Mouse (Mus musculus): ENCODE measurements around the gene Fam117b. TPM values are rescaled to one million over a fixed set of nuclear protein-coding genes. Genes with fewer than 3 reads are reported as not detected.

Fam117b gene
- polyA plus RNA-seq, 1 experiment = 19.8 TPM

- no peak overlapping the region for H3K27ac ChIP-seq (ENCODE audit: insufficient read depth, low read length)
- no peaks in the 10 kb centered on the region for H3K36me3 ChIP-seq (ENCODE audit: control insufficient read depth, insufficient read depth, low read length, poor library complexity, severe bottlenecking)
- H3K4me3 ChIP-seq (ENCODE audit: low read depth, low read length) = no peak overlapping the region
- no peaks in the 10 kb centered on the region for H3K9me3 ChIP-seq (replicated peaks; ENCODE audit: control insufficient read depth, insufficient read depth, low read length, poor library complexity, severe bottlenecking)
- H3K9ac ChIP-seq (ENCODE audit: low read depth, poor library complexity, severe bottlenecking) = no peak overlapping the region
- TF ChIP-seq EP300 (IDR thresholded peaks at IDR 0.05; ENCODE audit: insufficient read depth, low read depth, low read length) = no peak
- H3K4me1 ChIP-seq (ENCODE audit: control insufficient read depth, insufficient read depth, low read length) = no peaks in the 10 kb centered on the region
- no peaks in the 10 kb centered on the region for H3K27me3 ChIP-seq (ENCODE audit: control insufficient read depth, insufficient read depth, low read length, poor library complexity, severe bottlenecking)
Measured at GRCm38 (mm10) chr1:60007337-60007736, 94.5 kb downstream of the Fam117b start.

GRCm38 (mm10) chr1:60008743-60009142, 95.9 kb downstream of the Fam117b start:
- Histone ChIP-seq H3K27ac (ENCODE audit: insufficient read depth, low read length) (no peak overlapping the region), H3K9ac (ENCODE audit: low read depth, poor library complexity, severe bottlenecking) (no peak overlapping the region), H3K4me3 (ENCODE audit: low read depth, low read length) (no peak overlapping the region), H3K36me3 (ENCODE audit: control insufficient read depth, insufficient read depth, low read length, poor library complexity, severe bottlenecking) (no peaks in the 10 kb centered on the region), H3K4me1 (ENCODE audit: control insufficient read depth, insufficient read depth, low read length) (no peaks in the 10 kb centered on the region), H3K9me3 (replicated peaks; ENCODE audit: control insufficient read depth, insufficient read depth, low read length, poor library complexity, severe bottlenecking) (no peaks in the 10 kb centered on the region), H3K27me3 (ENCODE audit: control insufficient read depth, insufficient read depth, low read length, poor library complexity, severe bottlenecking) (no peaks in the 10 kb centered on the region)
- TF ChIP-seq EP300 (IDR thresholded peaks at IDR 0.05; ENCODE audit: insufficient read depth, low read depth, low read length) = no peak
- TF ChIP-seq CTCF (IDR thresholded peaks at IDR 0.05; ENCODE audit: low read depth, low read length) = no peak
- TF ChIP-seq POLR2A (IDR thresholded peaks at IDR 0.05; ENCODE audit: insufficient read depth, low read length) = no peak

DNA sequence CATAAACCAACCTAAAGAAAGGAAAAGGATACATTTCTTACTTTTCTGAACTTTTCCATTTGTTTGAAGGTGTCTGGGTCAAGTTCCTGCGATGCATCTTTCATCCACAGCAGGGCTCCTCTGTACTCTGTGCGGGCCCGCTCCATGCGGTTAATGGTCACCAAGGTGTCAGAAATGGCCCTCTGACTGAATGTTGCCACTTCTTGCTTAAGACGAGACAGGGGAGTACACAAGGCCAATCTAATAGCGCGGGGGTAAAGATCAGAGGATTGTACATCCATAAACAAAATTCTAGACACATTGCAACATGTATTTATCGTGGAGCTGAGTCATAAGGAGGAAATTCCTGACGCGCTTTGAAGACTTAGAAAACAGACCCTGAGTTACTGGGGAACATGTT, 101.0 kb downstream of the Fam117b start:
- TF ChIP-seq CTCF (IDR thresholded peaks at IDR 0.05; ENCODE audit: low read depth, low read length) (no peak), POLR2A (IDR thresholded peaks at IDR 0.05; ENCODE audit: insufficient read depth, low read length) (no peak)
- Histone ChIP-seq H3K27ac (ENCODE audit: insufficient read depth, low read length) (no peak overlapping the region), H3K9ac (ENCODE audit: low read depth, poor library complexity, severe bottlenecking) (no peak overlapping the region), H3K27me3 (ENCODE audit: control insufficient read depth, insufficient read depth, low read length, poor library complexity, severe bottlenecking) (no peaks in the 10 kb centered on the region), H3K9me3 (replicated peaks; ENCODE audit: control insufficient read depth, insufficient read depth, low read length, poor library complexity, severe bottlenecking) (no peaks in the 10 kb centered on the region), H3K4me3 (ENCODE audit: low read depth, low read length) (no peak overlapping the region), H3K4me1 (ENCODE audit: control insufficient read depth, insufficient read depth, low read length) (peaks cover 3% of the 10 kb centered on the region), H3K36me3 (ENCODE audit: control insufficient read depth, insufficient read depth, low read length, poor library complexity, severe bottlenecking) (no peaks in the 10 kb centered on the region)

DNA sequence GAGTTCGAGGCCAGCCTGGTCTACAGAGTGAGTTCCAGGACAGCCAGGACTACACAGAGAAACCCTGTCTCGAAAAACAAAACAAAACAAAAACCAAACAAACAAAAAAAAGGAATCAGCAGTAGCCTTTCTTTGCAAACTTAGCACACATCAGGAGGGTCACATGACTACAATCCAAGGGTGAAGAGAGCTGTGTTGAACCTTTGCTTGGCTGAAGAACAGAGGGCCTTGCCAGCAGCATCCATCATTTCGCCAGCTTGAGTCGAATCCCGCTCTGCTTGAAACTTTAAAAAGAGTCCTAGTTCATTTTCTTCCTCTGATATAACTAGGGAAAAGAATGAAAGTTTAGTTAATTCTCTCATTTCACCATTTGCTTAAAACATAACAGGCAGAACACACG, 102.7 kb downstream of the Fam117b start:
- H3K36me3 ChIP-seq (ENCODE audit: control insufficient read depth, insufficient read depth, low read length, poor library complexity, severe bottlenecking) = no peaks in the 10 kb centered on the region
- no peaks in the 10 kb centered on the region for H3K9me3 ChIP-seq (replicated peaks; ENCODE audit: control insufficient read depth, insufficient read depth, low read length, poor library complexity, severe bottlenecking)
- no peak for TF ChIP-seq CTCF (IDR thresholded peaks at IDR 0.05; ENCODE audit: low read depth, low read length)
- no peak for TF ChIP-seq POLR2A (IDR thresholded peaks at IDR 0.05; ENCODE audit: insufficient read depth, low read length)
- TF ChIP-seq EP300 (IDR thresholded peaks at IDR 0.05; ENCODE audit: insufficient read depth, low read depth, low read length) = no peak
- no peaks in the 10 kb centered on the region for H3K27me3 ChIP-seq (ENCODE audit: control insufficient read depth, insufficient read depth, low read length, poor library complexity, severe bottlenecking)
- peaks cover 3% of the 10 kb centered on the region for H3K4me1 ChIP-seq (ENCODE audit: control insufficient read depth, insufficient read depth, low read length)
- no peak overlapping the region for H3K9ac ChIP-seq (ENCODE audit: low read depth, poor library complexity, severe bottlenecking)
- H3K4me3 ChIP-seq (ENCODE audit: low read depth, low read length) = no peak overlapping the region
- no peak overlapping the region for H3K27ac ChIP-seq (ENCODE audit: insufficient read depth, low read length)

DNA sequence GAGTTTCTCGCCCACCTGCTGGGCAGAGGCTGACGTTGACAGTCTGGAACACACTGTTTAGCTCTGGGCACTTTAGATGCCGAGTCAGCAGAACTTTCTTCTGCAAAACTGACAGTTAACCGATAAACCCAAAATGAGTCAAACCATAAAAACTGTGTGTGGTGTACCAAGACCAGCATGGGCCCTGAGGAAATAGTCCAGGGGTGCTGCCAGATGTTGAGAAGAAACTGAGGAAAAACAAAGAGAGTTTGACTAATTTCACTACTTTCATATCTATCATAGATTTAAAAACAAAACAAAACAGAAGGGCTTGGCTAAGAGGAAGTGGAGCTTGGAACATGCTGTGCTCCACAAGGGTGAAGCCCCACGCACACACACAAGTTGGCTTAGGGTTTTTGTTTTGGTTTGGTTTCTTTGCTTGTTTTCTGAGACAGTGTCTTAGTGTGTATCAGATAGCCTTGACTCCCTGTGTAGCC, 103.4 kb downstream of the Fam117b start:
- Histone ChIP-seq H3K4me1 (ENCODE audit: control insufficient read depth, insufficient read depth, low read length) (peaks cover 3% of the 10 kb centered on the region), H3K9me3 (replicated peaks; ENCODE audit: control insufficient read depth, insufficient read depth, low read length, poor library complexity, severe bottlenecking) (no peaks in the 10 kb centered on the region), H3K9ac (ENCODE audit: low read depth, poor library complexity, severe bottlenecking) (no peak overlapping the region), H3K27ac (ENCODE audit: insufficient read depth, low read length) (no peak overlapping the region), H3K4me3 (ENCODE audit: low read depth, low read length) (no peak overlapping the region), H3K27me3 (ENCODE audit: control insufficient read depth, insufficient read depth, low read length, poor library complexity, severe bottlenecking) (no peaks in the 10 kb centered on the region), H3K36me3 (ENCODE audit: control insufficient read depth, insufficient read depth, low read length, poor library complexity, severe bottlenecking) (no peaks in the 10 kb centered on the region)
- TF ChIP-seq EP300 (IDR thresholded peaks at IDR 0.05; ENCODE audit: insufficient read depth, low read depth, low read length) (no peak), CTCF (IDR thresholded peaks at IDR 0.05; ENCODE audit: low read depth, low read length) (no peak), POLR2A (IDR thresholded peaks at IDR 0.05; ENCODE audit: insufficient read depth, low read length) (no peak)

DNA sequence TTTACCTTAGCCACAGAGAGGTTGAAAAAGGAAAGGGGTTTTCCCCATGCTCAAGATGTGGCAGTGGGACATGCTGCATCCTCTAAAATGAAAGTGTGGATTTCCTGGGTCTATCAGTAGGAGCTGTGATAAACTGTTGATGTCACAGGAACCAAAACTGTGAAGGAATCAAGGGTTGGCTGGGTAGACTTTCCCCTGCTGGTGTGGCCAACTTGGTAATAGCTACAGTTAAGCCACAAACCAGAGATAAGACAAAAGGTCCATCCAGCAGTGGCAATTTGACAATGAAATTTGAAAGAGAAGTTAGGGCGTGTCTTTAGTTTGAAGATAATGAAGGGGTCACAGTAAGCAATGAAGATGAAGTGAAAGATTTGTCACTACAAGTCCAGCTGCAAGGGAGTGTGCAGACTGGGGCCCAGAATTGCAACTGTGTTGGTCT, 104.2 kb downstream of the Fam117b start:
- Histone ChIP-seq H3K27ac (ENCODE audit: insufficient read depth, low read length) (peak overlapping the region; percentile 28; the same call in 1 of the 2 replicates), H3K4me1 (ENCODE audit: control insufficient read depth, insufficient read depth, low read length) (peaks cover 3% of the 10 kb centered on the region), H3K27me3 (ENCODE audit: control insufficient read depth, insufficient read depth, low read length, poor library complexity, severe bottlenecking) (no peaks in the 10 kb centered on the region), H3K4me3 (ENCODE audit: low read depth, low read length) (no peak overlapping the region), H3K36me3 (ENCODE audit: control insufficient read depth, insufficient read depth, low read length, poor library complexity, severe bottlenecking) (no peaks in the 10 kb centered on the region), H3K9me3 (replicated peaks; ENCODE audit: control insufficient read depth, insufficient read depth, low read length, poor library complexity, severe bottlenecking) (no peaks in the 10 kb centered on the region), H3K9ac (ENCODE audit: low read depth, poor library complexity, severe bottlenecking) (no peak overlapping the region)
- TF ChIP-seq POLR2A (IDR thresholded peaks at IDR 0.05; ENCODE audit: insufficient read depth, low read length) (no peak), EP300 (IDR thresholded peaks at IDR 0.05; ENCODE audit: insufficient read depth, low read depth, low read length) (no peak), CTCF (IDR thresholded peaks at IDR 0.05; ENCODE audit: low read depth, low read length) (no peak)

Other genes with a start within 250 kb of the Fam117b start
- gene Sumo1, start 242.2 kb upstream of the Fam117b start, polyA plus RNA-seq (2011; ENCODE audit: insufficient read depth, insufficient read length, low read depth, missing spikeins) = 378 and 420 TPM in 2 replicates
- 599 and 651 TPM in 2 replicates for gene Nop58, start 228.0 kb upstream of the Fam117b start, polyA plus RNA-seq (2011; ENCODE audit: insufficient read depth, insufficient read length, low read depth, missing spikeins)
- 28.5 and 29.2 TPM in 2 replicates for gene Bmpr2, start 149.6 kb upstream of the Fam117b start, polyA plus RNA-seq (2011; ENCODE audit: insufficient read depth, insufficient read length, low read depth, missing spikeins)
- gene Ica1l, start 130.2 kb downstream of the Fam117b start, polyA plus RNA-seq (2011; ENCODE audit: insufficient read depth, insufficient read length, low read depth, missing spikeins) = 0.48 and 1.2 TPM in 2 replicates
- 18.3 and 24.8 TPM in 2 replicates for gene Carf, start 185.2 kb downstream of the Fam117b start, polyA plus RNA-seq (2011; ENCODE audit: insufficient read depth, insufficient read length, low read depth, missing spikeins)
- 81.4 and 85.9 TPM in 2 replicates for gene Wdr12, start 185.6 kb downstream of the Fam117b start, polyA plus RNA-seq (2011; ENCODE audit: insufficient read depth, insufficient read length, low read depth, missing spikeins)